Mouse (Mus musculus) MEL (cell line): ENCODE results near the gene Sdr42e1.

Experiments used
- CHD1 ChIP-seq: IDR thresholded peaks from 2 replicates; pipeline ENCODE4 v1.6.1; 2012; ENCODE audit warnings: low read depth, mild to moderate bottlenecking, inconsistent platforms, low read length, improper control_type of control experiment
- CTCF ChIP-seq, 3 experiments: IDR thresholded peaks in 2 of 3; conservative IDR thresholded peaks in 1 of 3; 2 replicates each; pipeline ENCODE4 v1.5.1; 2011 to 2012; ENCODE audit warnings: low read length in 3 of 3, low read depth in 2 of 3, mild to moderate bottlenecking in 2 of 3, improper control_type of control experiment in 1 of 3, inconsistent platforms in 1 of 3, mixed read lengths in 1 of 3, moderate library complexity in 1 of 3; ENCODE audit not compliant: control insufficient read depth in 1 of 3, insufficient read depth in 1 of 3, poor library complexity in 1 of 3, severe bottlenecking in 1 of 3
- E2F4 ChIP-seq: IDR thresholded peaks from 2 replicates; pipeline ENCODE4 v1.6.1; 2011; ENCODE audit warnings: low read depth, low read length, improper control_type of control experiment, borderline replicate concordance
- ELF1 ChIP-seq: IDR thresholded peaks from 2 replicates; pipeline ENCODE4 v1.6.1; 2014; ENCODE audit warnings: low read depth, mild to moderate bottlenecking, inconsistent platforms, low read length, improper control_type of control experiment, moderate library complexity
- EP300 ChIP-seq, 2 experiments: IDR thresholded peaks; 2 replicates each; pipeline ENCODE4 v1.6.1; 2011; ENCODE audit warnings: improper control_type of control experiment in 2 of 2, low read length in 2 of 2, low read depth in 1 of 2, mild to moderate bottlenecking in 1 of 2
- MAFK ChIP-seq: IDR thresholded peaks from 2 replicates; pipeline ENCODE4 v1.6.1; 2011; ENCODE audit warnings: low read depth, mild to moderate bottlenecking, low read length, improper control_type of control experiment, borderline replicate concordance
- MAX ChIP-seq: IDR thresholded peaks from 2 replicates; pipeline ENCODE4 v1.6.1; 2011; ENCODE audit warnings: low read length, improper control_type of control experiment
- POLR2A ChIP-seq, 2 experiments: IDR thresholded peaks; 2 replicates each; pipeline ENCODE4 v1.6.1; 2011 to 2012; ENCODE audit warnings: low read length in 2 of 2, mild to moderate bottlenecking in 2 of 2, control low read depth in 1 of 2, improper control_type of control experiment in 1 of 2, low read depth in 1 of 2, moderate library complexity in 1 of 2; ENCODE audit not compliant: control insufficient read depth in 1 of 2, insufficient read depth in 1 of 2, poor library complexity in 1 of 2
- TBP ChIP-seq: IDR thresholded peaks from 2 replicates; pipeline ENCODE4 v1.8.0; 2011; ENCODE audit warnings: low read depth, low read length, improper control_type of control experiment
- USF1 ChIP-seq: IDR thresholded peaks from 2 replicates; pipeline ENCODE4 v1.6.1; 2014; ENCODE audit warnings: low read depth, mild to moderate bottlenecking, inconsistent platforms, low read length, improper control_type of control experiment, moderate library complexity
- USF2 ChIP-seq, 2 experiments: IDR thresholded peaks; 2 replicates each; pipeline ENCODE4 v1.6.1; 2011 to 2012; ENCODE audit warnings: improper control_type of control experiment in 2 of 2, low read length in 2 of 2, borderline replicate concordance in 1 of 2, inconsistent platforms in 1 of 2, low read depth in 1 of 2, mild to moderate bottlenecking in 1 of 2; ENCODE audit not compliant: insufficient read depth in 1 of 2
- ZMIZ1 ChIP-seq: IDR thresholded peaks from 2 replicates; pipeline ENCODE4 v1.6.1; 2012; ENCODE audit warnings: low read depth, mild to moderate bottlenecking, inconsistent platforms, low read length, improper control_type of control experiment, moderate library complexity

GRCm38 (mm10) chr8:117697248-117697647 lies 23.8 kb upstream of the Sdr42e1 start:
- TF ChIP-seq CTCF (IDR thresholded peaks at IDR 0.05 in 2 of 3, conservative IDR thresholded peaks at IDR 0.05 in 1 of 3; ENCODE audit: control insufficient read depth in 1 of 3, insufficient read depth in 1 of 3, low read depth in 2 of 3, low read length in 3 of 3, poor library complexity in 1 of 3, severe bottlenecking in 1 of 3) (peak; percentile 25 to 43 (median 34); a peak in 5 of 6 replicates), POLR2A (IDR thresholded peaks at IDR 0.05; ENCODE audit: control insufficient read depth in 1 of 2, insufficient read depth in 1 of 2, low read depth in 1 of 2, low read length in 2 of 2, poor library complexity in 1 of 2) (no peak), CHD1 (no peak), MAX (no peak), ELF1 (no peak), TBP (no peak), MAFK (no peak), EP300 (IDR thresholded peaks at IDR 0.05; ENCODE audit: low read depth in 1 of 2, low read length in 2 of 2) (no peak), ZMIZ1 (no peak), USF2 (IDR thresholded peaks at IDR 0.05; ENCODE audit: borderline replicate concordance in 1 of 2, insufficient read depth in 1 of 2, low read depth in 1 of 2, low read length in 2 of 2) (no peak), USF1 (no peak), E2F4 (no peak)
